Mouse (Mus musculus) megakaryocyte, embryonic 14.5 days (primary cell): ENCODE results near the gene V1rd19. TPM values are rescaled to one million over a fixed set of nuclear protein-coding genes. Genes with fewer than 3 reads are reported as not detected.
"Not testable (repeated sequence)": the region's sequence is repeated elsewhere in the genome, so short reads cannot be mapped to it uniquely, and the experiment has no call there.

ENCODE experiments used
- H3K27me3 ChIP-seq: replicated peaks from 2 replicates; pipeline ENCODE3; 2012; ENCODE audit warnings: inconsistent platforms
- H3K36me3 ChIP-seq: replicated peaks from 2 replicates; pipeline ENCODE3; 2012; ENCODE audit warnings: low read length, inconsistent platforms, mixed read lengths
- H3K4me1 ChIP-seq: 2 replicates; pipeline ENCODE4 v1.6.1; 2012; ENCODE audit warnings: inconsistent platforms
- H3K4me3 ChIP-seq: replicated peaks from 2 replicates; pipeline ENCODE3; 2012; ENCODE audit warnings: moderate library complexity, mild to moderate bottlenecking, inconsistent platforms
- H3K9me3 ChIP-seq: 2 replicates; pipeline ENCODE4 v1.6.1; 2012; ENCODE audit warnings: inconsistent platforms
- FLI1 ChIP-seq: IDR thresholded peaks from 2 replicates; pipeline ENCODE4 v1.6.1; 2012; ENCODE audit warnings: low read length, inconsistent platforms, mixed read lengths
- GATA1 ChIP-seq: IDR thresholded peaks from 3 replicates; pipeline ENCODE4 v1.6.1; 2012; ENCODE audit warnings: mixed read lengths, low read length, inconsistent platforms, borderline replicate concordance
- polyA plus RNA-seq: library from polyadenylated mRNA; stranded (reverse); fragments of >175 nt; gene quantifications from 2 replicates; pipeline ENCODE4 v1.2.3, GENCODE M21; 2012; ENCODE audit warnings: low replicate concordance; ENCODE audit not compliant: insufficient read depth

The V1rd19 gene
- not detected in 2 replicates for polyA plus RNA-seq

GRCm38 (mm10) chr7:24001391-24001790, at the start of gene V1rd19:
Gene V1rd19, plus strand, starts transcription at chr7:24001691.
- no peaks in the 10 kb centered on the region for H3K9me3 ChIP-seq
- H3K4me1 ChIP-seq, result no peaks in the 10 kb centered on the region
- no peak within 1 kb of the TSS for H3K4me3 ChIP-seq
- TF ChIP-seq FLI1 (no peak), GATA1 (no peak)
- H3K27me3 ChIP-seq, result no peaks in the 10 kb centered on the region
- no peaks in the 10 kb centered on the region for H3K36me3 ChIP-seq

- not testable (repeated sequence) for H3K27me3 ChIP-seq, H3K4me1 ChIP-seq, H3K4me3 ChIP-seq, H3K36me3 ChIP-seq, H3K9me3 ChIP-seq
These were observed 33.4 kb upstream of the V1rd19 start for GRCm38 (mm10) chr7:23968044-23968443.

DNA sequence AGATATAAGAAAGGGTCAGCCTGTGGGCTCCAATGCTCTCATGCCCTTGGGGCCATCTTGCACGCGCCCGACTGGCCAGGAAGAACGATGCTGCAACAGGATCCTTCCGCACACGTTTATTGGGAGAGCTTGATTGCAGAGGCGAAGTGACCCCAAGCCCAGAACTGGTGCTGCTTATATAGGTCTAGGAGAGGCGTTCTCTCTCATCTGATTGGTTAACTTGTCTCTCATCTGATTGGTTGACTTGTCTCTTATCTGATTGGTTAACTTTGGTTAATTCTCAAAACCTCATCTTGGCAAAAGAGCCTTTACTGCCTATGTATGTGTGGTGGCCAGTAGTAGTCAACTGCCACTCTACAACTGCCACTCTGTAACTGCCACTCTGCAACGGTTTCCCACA, 27.2 kb upstream of the V1rd19 start, which contains the start of gene Vmn1r181:
Gene Vmn1r181, plus strand, starts transcription at position 301 of the 400 bp plus-strand sequence.
- H3K36me3 ChIP-seq, H3K27me3 ChIP-seq, H3K4me1 ChIP-seq, H3K9me3 ChIP-seq, H3K4me3 ChIP-seq: not testable (repeated sequence)

DNA sequence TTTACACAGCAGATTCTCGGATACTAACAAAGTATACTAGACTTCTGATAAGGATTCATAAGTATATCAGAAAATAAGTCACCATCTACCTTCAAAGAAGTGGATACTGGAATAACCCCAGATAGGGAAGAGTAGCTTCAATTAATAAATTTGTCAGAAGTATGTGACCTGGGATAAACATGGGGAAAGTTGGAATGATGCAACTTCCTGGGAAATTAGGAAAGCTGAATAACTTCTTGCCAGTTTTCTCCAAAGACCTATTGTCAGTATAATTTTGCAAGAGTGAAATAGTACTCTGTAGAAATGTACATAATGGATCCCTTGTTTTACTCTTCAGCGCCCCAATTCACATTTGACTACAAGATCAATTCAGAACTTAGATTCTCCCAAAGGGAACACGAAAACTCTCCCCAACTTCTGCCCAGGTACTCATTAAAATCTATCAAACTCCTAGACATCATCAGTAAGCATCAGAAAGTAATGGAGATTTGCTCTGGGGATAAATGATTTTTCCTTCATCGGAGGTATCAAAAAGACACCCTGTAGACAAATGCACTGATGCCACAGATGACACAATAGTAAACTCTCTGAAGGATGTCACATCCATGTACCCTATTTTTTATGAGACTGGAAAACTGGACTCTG, 51.3 kb downstream of the V1rd19 start, which contains the start of gene Vmn1r183:
Gene Vmn1r183, plus strand, starts transcription at position 595 of the 645 bp plus-strand sequence.
- Histone ChIP-seq H3K4me3 (no peak within 1 kb of the TSS), H3K4me1 (no peaks in the 10 kb centered on the region), H3K9me3 (no peaks in the 10 kb centered on the region), H3K36me3 (no peaks in the 10 kb centered on the region), H3K27me3 (no peaks in the 10 kb centered on the region)
- TF ChIP-seq GATA1 (no peak), FLI1 (no peak)

Other genes starting within 250 kb of the V1rd19 start
- gene Vmn1r174, start 249.4 kb upstream of the V1rd19 start, polyA plus RNA-seq, result 0.56 TPM in 1 of 2 replicates, not detected in the other
- gene Vmn1r175, start 191.0 kb upstream of the V1rd19 start, polyA plus RNA-seq, result not detected in 2 replicates
- not detected in 2 replicates for gene Vmn1r176, start 164.3 kb upstream of the V1rd19 start, polyA plus RNA-seq
- gene Vmn1r177, start 135.2 kb upstream of the V1rd19 start, polyA plus RNA-seq, result not detected in 2 replicates
- gene Vmn1r178, start 109.7 kb upstream of the V1rd19 start, polyA plus RNA-seq, result 0.34 TPM in 1 of 2 replicates, not detected in the other
- gene Vmn1r179, start 74.7 kb upstream of the V1rd19 start, polyA plus RNA-seq, result not detected in 2 replicates
- gene Vmn1r180, start 51.1 kb upstream of the V1rd19 start, polyA plus RNA-seq, result not detected in 2 replicates
- not detected in 2 replicates for gene Vmn1r181, start 27.1 kb upstream of the V1rd19 start, polyA plus RNA-seq
- gene Vmn1r183, start 51.6 kb downstream of the V1rd19 start, polyA plus RNA-seq, result not detected in 2 replicates
- 3.2 and 4.7 TPM in 2 replicates for gene Zfp180, start 80.2 kb downstream of the V1rd19 start, polyA plus RNA-seq
- gene Zfp112, start 110.6 kb downstream of the V1rd19 start, polyA plus RNA-seq, result 0.16 TPM in 1 of 2 replicates, not detected in the other
- gene Zfp235, start 132.5 kb downstream of the V1rd19 start, polyA plus RNA-seq, result 1.00 and 2.8 TPM in 2 replicates
- not detected in 2 replicates for gene Zfp114, start 173.4 kb downstream of the V1rd19 start, polyA plus RNA-seq
- gene Zfp111, start 209.8 kb downstream of the V1rd19 start, polyA plus RNA-seq, result 0.41 TPM in 1 of 2 replicates, not detected in the other
- 0.27 TPM in 1 of 2 replicates, not detected in the other for gene Zfp109, start 235.9 kb downstream of the V1rd19 start, polyA plus RNA-seq